Mouse (Mus musculus): Measurements from ENCODE around the gene Sfxn4. TPM values are rescaled to one million over a fixed set of nuclear protein-coding genes. Genes with fewer than 3 reads are reported as not detected.
A peak's percentile ranks its signal among the peaks of the same experiment; 100 is the strongest.

The Sfxn4 gene
- 1.9 and 2.2 TPM in 2 replicates for total RNA-seq (2012; rRNA removed)
- 3.5 and 3.9 TPM in 2 replicates for total RNA-seq (2014; rRNA removed)
- 3.1 and 3.8 TPM in 2 replicates for polyA plus RNA-seq (2012; ENCODE audit: insufficient read length, low read depth)

GRCm38 (mm10) chr19:60860868-60861700, at the start of gene Sfxn4:
Gene Sfxn4 (minus strand): TSS chr19:60861479.
- peak within 1 kb of the TSS; percentile 67 for H3K4me2 ChIP-seq (ENCODE audit: insufficient read depth, low read depth, poor library complexity, severe bottlenecking)
- peaks cover 26 to 51% of the 10 kb centered on the region in 2 experiments for H3K36me3 ChIP-seq (replicated peaks in 1 of 2; ENCODE audit: control insufficient read depth in 1 of 2, insufficient read depth in 1 of 2, low read length in 1 of 2)
- peak; percentile 67 for TF ChIP-seq ELF1 (IDR thresholded peaks at IDR 0.05; ENCODE audit: low read depth, low read length)
- TF ChIP-seq CTCF (conservative IDR thresholded peaks at IDR 0.05 in 1 of 2, IDR thresholded peaks at IDR 0.05 in 1 of 2; ENCODE audit: low read depth in 2 of 2, low read length in 2 of 2): no peak
- peak; percentile 42; the same call in 1 of the 2 replicates for TF ChIP-seq NRF1 (IDR thresholded peaks at IDR 0.05; ENCODE audit: low read depth, low read length)
- peak; percentile 86 for TF ChIP-seq NELFE (IDR thresholded peaks at IDR 0.05; ENCODE audit: low read depth, low read length)
- no peak for TF ChIP-seq ZNF384 (IDR thresholded peaks at IDR 0.05; ENCODE audit: low read depth, low read length)
- TF ChIP-seq GABPA (IDR thresholded peaks at IDR 0.05; ENCODE audit: insufficient replicate concordance, low read depth, low read length): no peak
- no peak for TF ChIP-seq USF2 (conservative IDR thresholded peaks at IDR 0.05; ENCODE audit: low read depth, low read length)
- no peak for TF ChIP-seq BHLHE40 (IDR thresholded peaks at IDR 0.05; ENCODE audit: low read depth, low read length)
- TF ChIP-seq ZMIZ1 (IDR thresholded peaks at IDR 0.05; ENCODE audit: low read depth, low read length): peak; percentile 74
- no peak for TF ChIP-seq JUN (IDR thresholded peaks at IDR 0.05; ENCODE audit: insufficient read depth, low read depth, low read length)
- no peak for TF ChIP-seq USF1 (IDR thresholded peaks at IDR 0.05; ENCODE audit: low read depth, low read length)
- TF ChIP-seq SMC3 (IDR thresholded peaks at IDR 0.05; ENCODE audit: low read depth, low read length): no peak
- TF ChIP-seq MAX (IDR thresholded peaks at IDR 0.05; ENCODE audit: low read length): no peak
- no peak for TF ChIP-seq CHD2 (IDR thresholded peaks at IDR 0.05; ENCODE audit: low read length)
- TF ChIP-seq IRF4 (IDR thresholded peaks at IDR 0.05; ENCODE audit: low read depth, low read length): peak; percentile 60; the same call in 1 of the 2 replicates
- TF ChIP-seq ZC3H11A (IDR thresholded peaks at IDR 0.05; ENCODE audit: low read depth, low read length): no peak
- TF ChIP-seq RCOR1 (conservative IDR thresholded peaks at IDR 0.05; ENCODE audit: low read depth, low read length): no peak
- TF ChIP-seq POLR2A (IDR thresholded peaks at IDR 0.05; ENCODE audit: low read depth, low read length): peak; percentile 93
- peak; percentile 63; the same call in 1 of the 2 replicates for TF ChIP-seq MXI1 (IDR thresholded peaks at IDR 0.05; ENCODE audit: low read depth, low read length)
- TF ChIP-seq POLR2AphosphoS2 (IDR thresholded peaks at IDR 0.05; ENCODE audit: low read depth, low read length): peak; percentile 85; the same call in 1 of the 2 replicates
- no peak for TF ChIP-seq EP300 (IDR thresholded peaks at IDR 0.05; ENCODE audit: low read length)
- no peak for TF ChIP-seq RAD21 (IDR thresholded peaks at IDR 0.05; ENCODE audit: low read depth, low read length)
- peak; percentile 75 for TF ChIP-seq TCF12 (IDR thresholded peaks at IDR 0.05; ENCODE audit: low read depth, low read length)
- no peak for TF ChIP-seq JUND (conservative IDR thresholded peaks at IDR 0.05; ENCODE audit: low read depth, low read length)
- TF ChIP-seq PAX5 (IDR thresholded peaks at IDR 0.05; ENCODE audit: low read length): no peak
- no peak for TF ChIP-seq ETS1 (conservative IDR thresholded peaks at IDR 0.05; ENCODE audit: low read depth, low read length)
- TF ChIP-seq MAZ (IDR thresholded peaks at IDR 0.05; ENCODE audit: low read depth, low read length): no peak
- TF ChIP-seq SIN3A (IDR thresholded peaks at IDR 0.05; ENCODE audit: low read length): peak; percentile 61; the same call in 1 of the 2 replicates
- no peak for TF ChIP-seq UBTF (IDR thresholded peaks at IDR 0.05; ENCODE audit: low read depth, low read length)
- TF ChIP-seq MYC (IDR thresholded peaks at IDR 0.05; ENCODE audit: low read depth, low read length): peak; percentile 43; the same call in 1 of the 2 replicates
- TF ChIP-seq ZKSCAN1 (IDR thresholded peaks at IDR 0.05; ENCODE audit: borderline replicate concordance, low read depth, low read length): no peak
- no peak for TF ChIP-seq E2F4 (IDR thresholded peaks at IDR 0.05; ENCODE audit: insufficient replicate concordance, low read depth, low read length)
- TF ChIP-seq MEF2A (IDR thresholded peaks at IDR 0.05; ENCODE audit: borderline replicate concordance, low read depth, low read length): no peak
- peak; percentile 89 for TF ChIP-seq TBP (conservative IDR thresholded peaks at IDR 0.05; ENCODE audit: low read depth, low read length)
- no peak for TF ChIP-seq KAT2A (IDR thresholded peaks at IDR 0.05; ENCODE audit: insufficient replicate concordance, low read length)
- no peak for TF ChIP-seq CHD1 (IDR thresholded peaks at IDR 0.05; ENCODE audit: low read depth, low read length)

More at GRCm38 (mm10) chr19:60860868-60861700, at the start of gene Sfxn4:
- H3K4me3 ChIP-seq (replicated peaks in 1 of 3; ENCODE audit: low read depth in 2 of 3, low read length in 2 of 3, poor library complexity in 1 of 3): peak within 1 kb of the TSS; percentile 66 to 84 (median 69)
- no peak within 1 kb of the TSS for H3K27ac ChIP-seq (ENCODE audit: insufficient read depth, low read depth)
- in situ Hi-C loops (cut with MboI; ENCODE audit: low pct_ligation_motif_present, low pct_unique_long_range_greater_than_20kb, low sequenced_read_pairs): no loop called here
- dilution Hi-C loops (cut with MboI; ENCODE audit: extremely low pct_ligation_motif_present, extremely low pct_unique_long_range_greater_than_20kb, low sequenced_read_pairs): no loop called here
- no peaks in the 10 kb centered on the region for H3K79me2 ChIP-seq (replicated peaks; ENCODE audit: control insufficient read depth, extremely low read depth, insufficient read depth, poor library complexity, severe bottlenecking)
- H3K27me3 ChIP-seq (replicated peaks): no peaks in the 10 kb centered on the region
- peaks cover 3 to 14% of the 10 kb centered on the region in 2 experiments; a peak in 2 of 4 replicates for H3K4me1 ChIP-seq (ENCODE audit: control insufficient read depth in 1 of 2, insufficient read depth in 2 of 2)
- peak within 1 kb of the TSS; percentile 77 for H3K9ac ChIP-seq (ENCODE audit: insufficient read depth, low read depth)
- peak; percentile 96 for DNase-seq (ENCODE audit: extremely low read depth)
- H3K9me3 ChIP-seq (replicated peaks; ENCODE audit: low read length): no peaks in the 10 kb centered on the region
